Mouse (Mus musculus) liver, postnatal 0 days (tissue): ENCODE data around the gene Ppme1. TPM values are rescaled to one million over a fixed set of nuclear protein-coding genes. Genes with fewer than 3 reads are reported as not detected.

ENCODE experiments used
- ATAC-seq: fragments of 200-750 bp; cut with Nextera tagmentation; 2 replicates; pipeline ENCODE4 v1.8.0; 2017; ENCODE audit warnings: mild to moderate bottlenecking, moderate library complexity
- DNase-seq: peaks from one replicate; pipeline ENCODE4 v3.0.0-alpha.2; 2016
- H3K27ac ChIP-seq: fragments of 300-500 bp; sonication (generic); 2 replicates; pipeline ENCODE4 v1.5.1; 2014; ENCODE audit warnings: antibody characterized with exemption, moderate library complexity, mild to moderate bottlenecking, low read depth
- H3K27me3 ChIP-seq: fragments of 300-500 bp; sonication (generic); 2 replicates; pipeline ENCODE4 v1.6.1; 2014; ENCODE audit warnings: low read length, control low read depth, mixed read lengths; ENCODE audit not compliant: insufficient read depth
- H3K36me3 ChIP-seq: fragments of 300-500 bp; sonication (generic); replicated peaks from 2 replicates; pipeline ENCODE4 v1.6.1; 2014; ENCODE audit warnings: mild to moderate bottlenecking, control low read depth, low read length, moderate library complexity, mixed read lengths; ENCODE audit not compliant: insufficient read depth
- H3K4me1 ChIP-seq: fragments of 300-500 bp; sonication (generic); 2 replicates; pipeline ENCODE4 v1.6.1; 2014; ENCODE audit warnings: antibody characterized with exemption, mild to moderate bottlenecking, control low read depth; ENCODE audit not compliant: insufficient read depth
- H3K4me2 ChIP-seq: fragments of 300-500 bp; sonication (generic); 2 replicates; pipeline ENCODE4 v1.6.1; 2014; ENCODE audit warnings: low read depth, mild to moderate bottlenecking, low read length, moderate library complexity, mixed read lengths
- H3K4me3 ChIP-seq: fragments of 300-500 bp; sonication (generic); 2 replicates; pipeline ENCODE4 v1.5.1; 2014; ENCODE audit warnings: low read depth, low read length
- H3K9ac ChIP-seq: fragments of 300-500 bp; sonication (generic); replicated peaks from 2 replicates; pipeline ENCODE4 v1.6.1; 2014; ENCODE audit warnings: mild to moderate bottlenecking, moderate library complexity
- H3K9me3 ChIP-seq: fragments of 300-500 bp; sonication (generic); 2 replicates; pipeline ENCODE4 v1.6.1; 2016; ENCODE audit warnings: mild to moderate bottlenecking, control low read depth, low read length, mixed read lengths
- CTCF ChIP-seq: sonication (generic); IDR thresholded peaks from 2 replicates; pipeline ENCODE4 v1.5.1; 2016; ENCODE audit warnings: antibody characterized with exemption, low read depth
- EP300 ChIP-seq: IDR thresholded peaks from 2 replicates; pipeline ENCODE4 v1.6.1; 2016; ENCODE audit warnings: antibody characterized with exemption, low read depth, mild to moderate bottlenecking
- WGBS: fragments of 180-500 bp; shearing (Covaris S2); extraction: QIAGEN DNeasy Blood & Tissue Kit; methylation state at CpG from one replicate; pipeline ENCODE4 v1.1.7; 2014; ENCODE audit not compliant: insufficient replicate concordance; 5-methylcytosine and 5-hydroxymethylcytosine counted together
- polyA plus RNA-seq: library from polyadenylated mRNA; unstranded; fragments of >200 nt; fragmentation: Nextera tagmentation; extraction: Ambion mirVana; gene quantifications from 2 replicates; pipeline ENCODE4 v1.2.1, GENCODE M21; 2015

The Ppme1 gene
- polyA plus RNA-seq, 1 experiment from 2014 or later, result 18.2 TPM

- H3K27me3 ChIP-seq, result no peaks in the 10 kb centered on the region
- H3K4me2 ChIP-seq, result no peak overlapping the region
- no peaks in the 10 kb centered on the region for H3K4me1 ChIP-seq
- no peak overlapping the region for H3K27ac ChIP-seq
- H3K4me3 ChIP-seq, result no peak overlapping the region
- no peaks in the 10 kb centered on the region for H3K9me3 ChIP-seq
- DNase-seq (no peak), ATAC-seq (no peak)
- WGBS, result 85% methylated on average over 3 of the region's 3 CpGs
- no peak for TF ChIP-seq CTCF
- TF ChIP-seq EP300, result no peak
- H3K9ac ChIP-seq, result no peak overlapping the region
- H3K36me3 ChIP-seq, result no peaks in the 10 kb centered on the region
Measured at GRCm38 (mm10) chr7:100301390-100301789, 70.7 kb downstream of the Ppme1 start.

GRCm38 (mm10) chr7:100298861-100299510 is 73.1 kb downstream of the Ppme1 start:
- Histone ChIP-seq H3K4me3 (no peak overlapping the region), H3K27me3 (no peaks in the 10 kb centered on the region), H3K27ac (no peak overlapping the region), H3K4me2 (no peak overlapping the region), H3K4me1 (no peaks in the 10 kb centered on the region), H3K9me3 (no peaks in the 10 kb centered on the region), H3K9ac (no peak overlapping the region), H3K36me3 (no peaks in the 10 kb centered on the region)
- ATAC-seq (no peak), DNase-seq (no peak)
- no peak for TF ChIP-seq EP300
- no peak for TF ChIP-seq CTCF
- WGBS, result 76% methylated on average over 14 of the region's 14 CpGs

GRCm38 (mm10) chr7:100296699-100297098 is 75.4 kb downstream of the Ppme1 start:
- Histone ChIP-seq H3K36me3 (no peaks in the 10 kb centered on the region), H3K27ac (no peak overlapping the region), H3K9ac (no peak overlapping the region), H3K4me1 (no peaks in the 10 kb centered on the region), H3K27me3 (no peaks in the 10 kb centered on the region), H3K4me3 (no peak overlapping the region), H3K9me3 (no peaks in the 10 kb centered on the region), H3K4me2 (no peak overlapping the region)
- ATAC-seq (no peak), DNase-seq (no peak)
- 79% methylated on average over 6 of the region's 6 CpGs for WGBS
- no peak for TF ChIP-seq EP300
- TF ChIP-seq CTCF, result no peak

- H3K9ac ChIP-seq, result no peak overlapping the region
- 83% methylated on average over 2 of the region's 2 CpGs for WGBS
- DNase-seq (no peak), ATAC-seq (no peak)
- no peaks in the 10 kb centered on the region for H3K36me3 ChIP-seq
- no peaks in the 10 kb centered on the region for H3K9me3 ChIP-seq
- H3K27ac ChIP-seq, result no peak overlapping the region
- H3K27me3 ChIP-seq, result no peaks in the 10 kb centered on the region
- no peak for TF ChIP-seq CTCF
- no peak for TF ChIP-seq EP300
- H3K4me2 ChIP-seq, result no peak overlapping the region
- H3K4me3 ChIP-seq, result no peak overlapping the region
- H3K4me1 ChIP-seq, result no peaks in the 10 kb centered on the region
Measured at GRCm38 (mm10) chr7:100295745-100296144, 76.4 kb downstream of the Ppme1 start.

- Histone ChIP-seq H3K4me1 (peaks cover 3% of the 10 kb centered on the region), H3K27me3 (no peaks in the 10 kb centered on the region), H3K9ac (no peak overlapping the region), H3K27ac (no peak overlapping the region), H3K4me2 (no peak overlapping the region), H3K9me3 (no peaks in the 10 kb centered on the region), H3K36me3 (no peaks in the 10 kb centered on the region), H3K4me3 (no peak overlapping the region)
- DNase-seq (peak; percentile 9), ATAC-seq (no peak)
- 77% methylated on average over 8 of the region's 8 CpGs for WGBS
- TF ChIP-seq EP300 (no peak), CTCF (no peak)
Measured at GRCm38 (mm10) chr7:100293546-100293945, 78.6 kb downstream of the Ppme1 start.

GRCm38 (mm10) chr7:100288622-100289021 is 83.5 kb downstream of the Ppme1 start:
- no peak for DNase-seq
- ATAC-seq, result no peak
- Histone ChIP-seq H3K9me3 (no peaks in the 10 kb centered on the region), H3K4me1 (peaks cover 8% of the 10 kb centered on the region), H3K27ac (0 out of 2 replicates have a peak overlapping the region, but pooled peaks have one; percentile 19), H3K4me3 (no peak overlapping the region), H3K36me3 (no peaks in the 10 kb centered on the region), H3K4me2 (peak overlapping the region; percentile 7; the same call in 1 of the 2 replicates), H3K9ac (no peak overlapping the region), H3K27me3 (peaks cover 18% of the 10 kb centered on the region; the same call in 1 of the 2 replicates)
- 36% methylated on average over 11 of the region's 11 CpGs for WGBS
- TF ChIP-seq CTCF (no peak), EP300 (no peak)
